Mouse (Mus musculus): ENCODE results near the gene Mcoln3.
A peak's percentile ranks its signal among the peaks of the same experiment; 100 is the strongest.

Mcoln3 gene

DNA sequence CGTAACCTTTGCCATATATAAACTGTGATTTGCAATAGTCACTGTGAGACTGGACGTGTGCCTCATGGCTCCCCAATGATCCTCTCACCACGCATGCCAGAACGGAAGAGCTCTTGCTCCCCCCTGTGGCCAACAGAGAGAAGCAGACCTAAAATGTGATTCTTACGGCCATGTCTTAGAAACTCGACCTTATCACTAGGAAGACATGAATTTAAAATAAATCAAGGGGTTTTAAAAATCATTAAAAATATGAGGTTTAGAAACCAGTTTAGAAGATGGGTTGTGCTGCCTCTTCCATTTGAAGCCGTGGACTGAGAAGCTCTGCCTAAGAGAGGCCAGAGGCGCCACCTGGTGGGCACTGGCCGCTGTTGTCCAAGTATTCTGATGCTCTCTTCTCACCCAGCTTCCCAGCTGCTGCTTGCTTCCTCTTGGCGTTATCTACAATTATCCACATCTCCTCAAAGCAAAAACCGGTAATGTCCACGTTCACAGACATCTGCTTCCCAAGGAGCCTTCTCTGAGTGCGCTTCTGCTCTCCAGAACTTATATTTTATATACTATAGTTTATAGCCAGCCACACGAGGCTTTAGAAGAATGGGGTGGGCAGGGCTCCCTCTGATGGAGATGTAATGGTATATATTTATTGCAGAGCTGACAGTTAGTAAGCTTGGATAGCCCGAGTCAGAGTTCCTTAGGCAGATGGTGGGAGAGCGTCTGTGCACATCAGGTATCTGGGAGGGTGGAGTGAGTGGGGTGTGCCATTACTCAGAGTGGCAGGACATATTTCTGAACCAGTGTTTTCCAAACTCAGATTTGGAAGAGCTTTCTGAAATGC lies 60.7 kb downstream of the Mcoln3 start:
- DNase-seq: peak; percentile 76 to 79

DNA sequence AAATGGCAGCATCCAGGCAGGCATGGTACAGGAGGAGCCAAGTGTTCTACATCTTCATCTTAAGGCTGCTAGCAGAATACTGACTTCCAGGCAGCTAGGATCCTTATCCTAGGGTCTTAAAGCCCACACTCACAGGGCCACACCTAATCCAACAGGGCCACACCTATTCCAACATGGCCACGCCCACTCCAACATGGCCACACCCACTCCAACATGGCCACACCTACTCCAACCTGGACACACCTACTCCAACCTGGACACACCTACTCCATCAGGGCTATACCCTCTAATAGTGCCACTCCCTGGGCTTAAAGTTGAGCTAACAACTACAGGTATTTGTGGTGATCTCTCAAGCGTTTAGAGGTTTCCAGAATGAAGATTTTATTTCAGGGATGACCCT lies 63.1 kb downstream of the Mcoln3 start:
- no peak for DNase-seq

DNA sequence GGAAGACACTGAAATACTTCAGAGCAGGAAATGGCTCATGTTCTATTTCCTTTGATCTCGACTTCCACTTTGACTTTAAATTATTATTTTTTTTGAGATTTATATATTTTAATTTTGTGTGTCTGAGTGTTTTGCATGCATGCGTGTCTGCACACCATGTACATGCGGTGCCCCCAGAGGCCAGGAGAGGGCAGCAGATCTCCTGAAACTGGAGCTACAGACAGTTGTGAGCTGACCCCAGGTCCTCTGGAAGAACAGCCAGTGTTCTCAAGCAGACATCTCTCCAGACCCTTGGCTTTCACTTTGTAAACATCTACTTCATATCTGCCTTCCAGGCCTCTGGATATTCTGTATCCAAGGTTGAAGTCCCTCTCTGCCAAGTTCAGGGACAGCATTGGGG lies 63.7 kb downstream of the Mcoln3 start:
- peak; percentile 65 to 71 for DNase-seq

DNA sequence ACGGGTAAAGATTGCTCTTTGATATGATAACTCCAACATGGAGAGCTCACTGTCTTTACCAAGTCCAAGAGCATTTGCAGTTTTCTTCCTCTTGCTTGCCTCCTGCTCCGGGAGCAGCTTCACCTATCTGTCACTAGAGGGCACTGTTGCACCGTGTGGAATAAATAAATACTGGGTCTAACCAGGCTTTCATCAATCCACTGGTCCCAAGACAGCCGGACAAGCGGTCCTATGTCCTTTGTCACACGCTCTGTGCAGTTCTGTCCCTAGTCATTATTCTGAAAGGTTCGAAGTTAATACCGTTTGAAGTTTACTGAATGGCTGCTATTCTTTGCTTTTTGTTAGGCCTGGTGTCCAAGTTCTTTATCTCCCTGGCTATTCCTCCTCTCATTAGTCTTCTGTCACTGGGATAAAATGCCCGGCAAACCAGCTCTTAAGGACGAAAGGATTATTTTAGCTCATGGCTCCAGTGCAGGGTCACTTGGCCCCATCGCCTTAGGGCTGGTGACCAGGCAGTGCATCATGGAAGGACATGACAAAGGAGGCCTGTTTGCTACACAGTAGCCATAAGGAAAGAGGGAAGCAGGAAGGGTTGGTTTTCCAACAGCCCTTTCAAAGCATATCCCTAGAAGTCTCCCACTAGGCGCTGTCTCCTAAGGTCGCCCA lies 67.9 kb downstream of the Mcoln3 start:
- DNase-seq: peak in 1 of 2 experiments; percentile 26

DNA sequence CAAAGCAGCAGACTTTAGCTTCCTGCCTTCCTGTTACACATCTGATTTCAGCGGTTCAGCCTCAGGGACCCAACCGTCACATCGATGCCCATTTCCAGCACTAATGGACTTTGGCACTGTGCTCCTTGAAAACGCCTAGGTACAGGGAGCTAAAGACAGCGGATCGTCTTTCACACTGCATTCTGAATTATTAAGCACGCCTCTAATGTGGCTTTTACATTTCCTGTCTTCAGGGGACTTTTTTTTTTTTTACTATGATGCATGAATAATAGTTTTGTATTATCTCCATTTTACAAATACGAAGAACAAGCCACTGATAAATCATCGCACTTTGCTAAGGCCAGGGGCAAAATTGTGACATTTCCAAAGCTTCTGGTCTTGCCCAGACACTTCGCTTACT lies 68.8 kb downstream of the Mcoln3 start:
- no peak for DNase-seq

DNA sequence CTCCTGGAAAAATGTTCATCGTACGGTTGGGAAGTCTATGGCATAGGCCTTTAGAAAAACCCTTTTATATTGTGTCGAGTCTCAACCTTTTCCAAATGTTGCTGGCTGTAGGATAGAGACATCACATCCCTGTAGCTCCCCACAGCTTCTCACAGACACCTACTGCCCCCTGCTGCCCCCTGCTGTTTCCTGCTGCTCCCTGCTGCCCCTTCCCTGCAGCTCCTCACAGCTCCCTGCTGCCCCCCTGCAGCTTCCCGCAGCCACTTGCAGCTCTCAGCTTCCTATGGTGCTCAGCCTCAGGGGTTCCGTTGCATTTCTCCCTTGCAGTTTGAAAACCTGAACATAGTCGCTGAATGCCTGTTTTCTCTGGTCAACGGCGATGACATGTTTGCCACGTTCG lies 72.7 kb downstream of the Mcoln3 start:
- DNase-seq: peak; percentile 24 to 32

Measured in thymus, postnatal 36 days (tissue).